In genomic region chr17:35126206-35126611, GRCm38 (mm10) we compare ENCODE assay signal across 8 mouse cellular contexts. TPM values are rescaled to one million over a fixed set of nuclear protein-coding genes. Genes with fewer than 3 reads are reported as not detected.
DNase-seq lines count a peak whose midpoint lies in the region; ATAC-seq and TF ChIP-seq lines count a peak whose summit lies in the region.

D17H6S53E (plus strand) TSS chr17:35126373.

- no peak for TF ChIP-seq POLR2A in ES-Bruce4 (IDR thresholded peaks at IDR 0.05; ENCODE audit: insufficient read depth, low read length)
- peak; percentile 92 for TF ChIP-seq POLR2A in olfactory bulb, adult 2 months (IDR thresholded peaks at IDR 0.05; ENCODE audit: insufficient read depth, low read depth, low read length)

- DNase-seq in c-Kit-negative CD71-positive TER-119-positive erythroid progenitor cells, embryonic 14.5 days (ENCODE audit: low read depth, low spot score), result peak; percentile 61
- DNase-seq in forebrain, embryonic 14.5 days (ENCODE audit: low spot score), result peak; percentile 78
- DNase-seq in heart, postnatal 25 days (ENCODE audit: low spot score), result peak; percentile 67
- DNase-seq in layer of hippocampus, adult 18-20 months (ENCODE audit: low spot score in 2 of 2), result peak; percentile 58 to 70
- peak; percentile 77 to 81 for DNase-seq in thymus, adult 18-20 months

- H3K9ac ChIP-seq in ES-Bruce4 (ENCODE audit: low read depth, poor library complexity, severe bottlenecking), result peak within 1 kb of the TSS; percentile 75
- peak within 1 kb of the TSS; percentile 84 for H3K9ac ChIP-seq in forebrain, embryonic 14.5 days (ENCODE audit: low read length)
- H3K9ac ChIP-seq in lung, embryonic 15.5 days, result peak within 1 kb of the TSS; percentile 72

- H3K4me1 ChIP-seq in ES-Bruce4 (ENCODE audit: control insufficient read depth, insufficient read depth, low read length), result no peaks in the 10 kb centered on the region
- peaks cover 7% of the 10 kb centered on the region; the same call in 1 of the 2 replicates for H3K4me1 ChIP-seq in forebrain, embryonic 14.5 days (ENCODE audit: control insufficient read depth, insufficient read depth, low read length)
- peaks cover 37% of the 10 kb centered on the region for H3K4me1 ChIP-seq in lung, embryonic 15.5 days
- H3K4me1 ChIP-seq in olfactory bulb, adult 2 months (ENCODE audit: control insufficient read depth, insufficient read depth, low read length), result peaks cover 20% of the 10 kb centered on the region

- peak; percentile 47 for ATAC-seq in forebrain, embryonic 14.5 days
- ATAC-seq in lung, embryonic 15.5 days (ENCODE audit: borderline replicate concordance, extremely low read depth, low FRiP score, low TSS enrichment), result peak; percentile 50

- peaks cover 8% of the 10 kb centered on the region for H3K36me3 ChIP-seq in ES-Bruce4 (ENCODE audit: control insufficient read depth, insufficient read depth, low read length, poor library complexity, severe bottlenecking)
- peaks cover 26% of the 10 kb centered on the region for H3K36me3 ChIP-seq in forebrain, embryonic 14.5 days (ENCODE audit: control insufficient read depth, insufficient read depth, low read length)
- H3K36me3 ChIP-seq in lung, embryonic 15.5 days, result peaks cover 10% of the 10 kb centered on the region; the same call in 1 of the 2 replicates

- intact Hi-C loops in heart, postnatal 25 days (cut with DNase I), result no loop called here

- no peak for TF ChIP-seq CTCF in ES-Bruce4 (IDR thresholded peaks at IDR 0.05; ENCODE audit: low read depth, low read length)
- TF ChIP-seq CTCF in olfactory bulb, adult 2 months (IDR thresholded peaks at IDR 0.05; ENCODE audit: insufficient read depth, low read depth, low read length), result no peak

- H3K27me3 ChIP-seq in ES-Bruce4 (ENCODE audit: control insufficient read depth, insufficient read depth, low read length, poor library complexity, severe bottlenecking), result no peaks in the 10 kb centered on the region
- no peaks in the 10 kb centered on the region for H3K27me3 ChIP-seq in forebrain, embryonic 14.5 days (replicated peaks; ENCODE audit: control insufficient read depth, insufficient read depth, low read length)
- H3K27me3 ChIP-seq in lung, embryonic 15.5 days, result no peaks in the 10 kb centered on the region

- H3K4me3 ChIP-seq in ES-Bruce4 (ENCODE audit: low read depth, low read length), result peak within 1 kb of the TSS; percentile 45
- peak within 1 kb of the TSS; percentile 49 for H3K4me3 ChIP-seq in forebrain, embryonic 14.5 days (ENCODE audit: low read depth, low read length)
- H3K4me3 ChIP-seq in lung, embryonic 15.5 days, result peak within 1 kb of the TSS; percentile 67
- peak within 1 kb of the TSS; percentile 77 for H3K4me3 ChIP-seq in olfactory bulb, adult 2 months (ENCODE audit: insufficient read depth, low read depth, low read length)

- no peak within 1 kb of the TSS for H3K27ac ChIP-seq in ES-Bruce4 (ENCODE audit: insufficient read depth, low read length)
- peak within 1 kb of the TSS; percentile 45 for H3K27ac ChIP-seq in forebrain, embryonic 14.5 days (ENCODE audit: low read depth, low read length)
- peak within 1 kb of the TSS; percentile 89 for H3K27ac ChIP-seq in lung, embryonic 15.5 days
- H3K27ac ChIP-seq in olfactory bulb, adult 2 months (ENCODE audit: insufficient read depth, low read depth, low read length), result peak within 1 kb of the TSS; percentile 82

- H3K4me2 ChIP-seq in forebrain, embryonic 14.5 days (ENCODE audit: low read length), result peak within 1 kb of the TSS; percentile 62
- H3K4me2 ChIP-seq in lung, embryonic 15.5 days, result peak within 1 kb of the TSS; percentile 69

- TF ChIP-seq EP300 in ES-Bruce4 (IDR thresholded peaks at IDR 0.05; ENCODE audit: insufficient read depth, low read depth, low read length), result no peak

- no peaks in the 10 kb centered on the region for H3K9me3 ChIP-seq in ES-Bruce4 (replicated peaks; ENCODE audit: control insufficient read depth, insufficient read depth, low read length, poor library complexity, severe bottlenecking)
- H3K9me3 ChIP-seq in forebrain, embryonic 14.5 days (replicated peaks; ENCODE audit: control insufficient read depth, low read length), result no peaks in the 10 kb centered on the region
- no peaks in the 10 kb centered on the region for H3K9me3 ChIP-seq in lung, embryonic 15.5 days

- WGBS in forebrain, embryonic 14.5 days, result 1% methylated on average over 36 of the region's 36 CpGs
- WGBS in lung, embryonic 15.5 days, result 0% methylated on average over 36 of the region's 36 CpGs
- under 1% methylated on average over 36 of the region's 36 CpGs for WGBS in olfactory bulb, adult 2 months

RNA-seq across cellular contexts. Expression of gene D17H6S53E, which starts in this region (rescaled TPM):
- polyA plus RNA-seq in ES-Bruce4 (2011; ENCODE audit: insufficient read depth, insufficient read length, low read depth, missing spikeins), result 4.3 and 8.1 TPM in 2 replicates
- polyA plus RNA-seq in forebrain, embryonic 14.5 days (2014; fragmentation: Nextera tagmentation; extraction: Ambion mirVana), result 5.2 and 5.5 TPM in 2 replicates
- 10 to 100 TPM; 27.0 to 27.1 TPM for total RNA-seq in heart, postnatal 25 days (2021)
- 10 to 100 TPM; 22.5 to 28.9 TPM for total RNA-seq in layer of hippocampus, adult 18-20 months (2021)
- polyA plus RNA-seq in lung, embryonic 15.5 days (2015; fragmentation: Nextera tagmentation; extraction: Ambion mirVana), result 9.6 and 9.7 TPM in 2 replicates
- polyA plus RNA-seq in olfactory bulb, adult 2 months (2012; ENCODE audit: insufficient read depth, insufficient read length, low replicate concordance, missing spikeins), result not detected in 2 replicates
